Comparison of ENCODE assay signal across 23 mouse cellular contexts in genomic region chr15:62088341-62088740, GRCm38 (mm10).
A peak's percentile ranks its signal among the peaks of the same experiment; 100 is the strongest.
DNase-seq lines count a peak whose midpoint lies in the region; ATAC-seq and TF ChIP-seq lines count a peak whose summit lies in the region.
"Had no signal": no experiment of that assay in that cellular context is flagged by ENCODE, and none has a peak within 500 bp of the region (broad histone marks: within the 10 kb centered on the region; RNA-seq: fewer than 3 reads in every experiment).

No protein-coding gene starts in this region.

- H3K36me3 ChIP-seq in kidney, adult 2 months (ENCODE audit: control insufficient read depth, insufficient read depth, low read length), result no peaks in the 10 kb centered on the region
- no peaks in the 10 kb centered on the region for H3K36me3 ChIP-seq in midbrain, embryonic 16.5 days (ENCODE audit: control insufficient read depth, insufficient read depth, low read length)
- H3K36me3 ChIP-seq: embryonic facial prominence, embryonic 10.5 days; embryonic facial prominence, embryonic 12.5 days; forebrain, embryonic 15.5 days had no signal

- no peak overlapping the region for H3K9ac ChIP-seq in midbrain, embryonic 16.5 days (ENCODE audit: low read depth, low read length)
- H3K9ac ChIP-seq: embryonic facial prominence, embryonic 12.5 days; forebrain, embryonic 13.5 days; forebrain, embryonic 15.5 days; forebrain, postnatal 0 days had no signal

- TF ChIP-seq CTCF in kidney, adult 2 months (conservative IDR thresholded peaks at IDR 0.05; ENCODE audit: insufficient read depth, insufficient read length, low read depth, low read length), result no peak

- no peak for TF ChIP-seq POLR2A in kidney, adult 2 months (IDR thresholded peaks at IDR 0.05; ENCODE audit: low read depth, low read length)

- no peaks in the 10 kb centered on the region for H3K4me1 ChIP-seq in kidney, adult 2 months (ENCODE audit: control insufficient read depth, insufficient read depth, low read length)
- H3K4me1 ChIP-seq in midbrain, embryonic 16.5 days (ENCODE audit: control insufficient read depth, insufficient read depth, low read length), result peaks cover 10% of the 10 kb centered on the region

- no peak for ATAC-seq in midbrain, embryonic 16.5 days
- ATAC-seq: activated CD4-positive, CD25-positive, alpha-beta regulatory T cell, adult 4 months; CD4-positive, CD25-positive, alpha-beta regulatory T cell, adult 4 months; forebrain, embryonic 13.5 days; forebrain, embryonic 15.5 days; forebrain, postnatal 0 days; Patski had no signal

- no peak overlapping the region for H3K4me2 ChIP-seq in midbrain, embryonic 16.5 days (ENCODE audit: low read length)
- H3K4me2 ChIP-seq: embryonic facial prominence, embryonic 12.5 days; forebrain, embryonic 13.5 days; forebrain, embryonic 15.5 days had no signal

- 76% methylated on average over 4 of the region's 4 CpGs for WGBS in kidney, adult 2 months
- WGBS in midbrain, embryonic 16.5 days, result 95% methylated on average over 4 of the region's 4 CpGs

- no peaks in the 10 kb centered on the region for H3K9me3 ChIP-seq in midbrain, embryonic 16.5 days (replicated peaks; ENCODE audit: control insufficient read depth, low read length, poor library complexity, severe bottlenecking)
- H3K9me3 ChIP-seq: embryonic facial prominence, embryonic 10.5 days; embryonic facial prominence, embryonic 12.5 days; forebrain, embryonic 13.5 days; forebrain, embryonic 15.5 days; G1E had no signal

- H3K27me3 ChIP-seq in kidney, adult 2 months (replicated peaks; ENCODE audit: control insufficient read depth, insufficient read depth, low read length), result no peaks in the 10 kb centered on the region
- no peaks in the 10 kb centered on the region for H3K27me3 ChIP-seq in midbrain, embryonic 16.5 days (ENCODE audit: control insufficient read depth, insufficient read depth, low read depth, low read length)
- H3K27me3 ChIP-seq: embryonic facial prominence, embryonic 12.5 days; forebrain, embryonic 13.5 days; forebrain, embryonic 15.5 days; Patski had no signal

- H3K27ac ChIP-seq in kidney, adult 2 months (ENCODE audit: insufficient read depth, low read depth, low read length), result no peak overlapping the region
- no peak overlapping the region for H3K27ac ChIP-seq in midbrain, embryonic 16.5 days (ENCODE audit: low read length)
- H3K27ac ChIP-seq: embryonic facial prominence, embryonic 10.5 days; embryonic facial prominence, embryonic 12.5 days; forebrain, embryonic 13.5 days; forebrain, embryonic 15.5 days had no signal

- peak; percentile 61 for DNase-seq in kidney, adult 2 months
- DNase-seq in kidney, adult 11 months, result no peak
- peak; percentile 27 to 30 for DNase-seq in kidney, postnatal 36 days
- DNase-seq in kidney, adult 8-10 months, result no peak
- DNase-seq: adrenal gland, adult 8-10 months; adrenal gland, postnatal 14 days; adrenal gland, postnatal 36 days; B cell, adult 2 months; cerebellum, adult 11-12 months; cerebellum, adult 2 months; cerebellum, adult 9-10 months; cerebellum, postnatal 10 days; cerebellum, postnatal 25 days; forebrain, postnatal 0 days had no signal

- no peak overlapping the region for H3K4me3 ChIP-seq in kidney, adult 2 months (ENCODE audit: insufficient read depth, low read depth, low read length)
- no peak overlapping the region for H3K4me3 ChIP-seq in midbrain, embryonic 16.5 days (ENCODE audit: low read depth, low read length)
- H3K4me3 ChIP-seq: embryonic facial prominence, embryonic 10.5 days; embryonic facial prominence, embryonic 12.5 days; forebrain, embryonic 13.5 days; forebrain, embryonic 15.5 days had no signal

Comparison
In these comparisons a context has a peak if more than half of its experiments do, and no peak if none do; other contexts are left out.
1. DNase-seq: peak in kidney, adult 2 months (single experiment) and kidney, postnatal 36 days (2 of 2); none in kidney, adult 11 months (single experiment) and kidney, adult 8-10 months (0 of 2).